15 mouse cellular contexts compared by ENCODE assay signal in genomic region chr4:55740062-55740461, GRCm38 (mm10).
DNase-seq lines count a peak whose midpoint lies in the region; ATAC-seq and TF ChIP-seq lines count a peak whose summit lies in the region.
"Had no signal": no experiment of that assay in that cellular context is flagged by ENCODE, and none has a peak within 500 bp of the region (broad histone marks: within the 10 kb centered on the region; RNA-seq: fewer than 3 reads in every experiment).

No protein-coding gene starts in this region.

- no peak overlapping the region for H3K27ac ChIP-seq in midbrain, postnatal 0 days (ENCODE audit: low read depth, low read length)
- H3K27ac ChIP-seq in midbrain, embryonic 11.5 days (ENCODE audit: low read depth, low read length), result no peak overlapping the region
- H3K27ac ChIP-seq: heart, adult 2 months; hindbrain, embryonic 15.5 days; liver, embryonic 15.5 days; midbrain, embryonic 12.5 days; neural tube, embryonic 12.5 days had no signal

- no peak overlapping the region for H3K4me2 ChIP-seq in midbrain, postnatal 0 days (ENCODE audit: low read depth, low read length, poor library complexity, severe bottlenecking)
- no peak overlapping the region for H3K4me2 ChIP-seq in midbrain, embryonic 11.5 days
- H3K4me2 ChIP-seq: hindbrain, embryonic 15.5 days; liver, embryonic 15.5 days; midbrain, embryonic 12.5 days; neural tube, embryonic 12.5 days had no signal

- intact Hi-C loops in heart, postnatal 25 days (cut with DNase I), result no loop called here

- no peak for TF ChIP-seq CTCF in midbrain, postnatal 0 days (IDR thresholded peaks at IDR 0.05)

- H3K9ac ChIP-seq in midbrain, postnatal 0 days (replicated peaks; ENCODE audit: low read length, poor library complexity, severe bottlenecking), result no peak overlapping the region
- no peak overlapping the region for H3K9ac ChIP-seq in midbrain, embryonic 11.5 days (ENCODE audit: low read length)
- H3K9ac ChIP-seq: hindbrain, embryonic 15.5 days; liver, embryonic 15.5 days; midbrain, embryonic 12.5 days; neural tube, embryonic 12.5 days had no signal

- H3K27me3 ChIP-seq in midbrain, postnatal 0 days (ENCODE audit: insufficient read depth, low read length), result no peaks in the 10 kb centered on the region
- no peaks in the 10 kb centered on the region for H3K27me3 ChIP-seq in midbrain, embryonic 11.5 days (ENCODE audit: control insufficient read depth, insufficient read depth, low read length)
- H3K27me3 ChIP-seq: hindbrain, embryonic 15.5 days; liver, embryonic 15.5 days; midbrain, embryonic 12.5 days; neural tube, embryonic 12.5 days had no signal

- no peaks in the 10 kb centered on the region for H3K4me1 ChIP-seq in midbrain, postnatal 0 days (ENCODE audit: insufficient read depth, low read length)
- no peaks in the 10 kb centered on the region for H3K4me1 ChIP-seq in midbrain, embryonic 11.5 days (ENCODE audit: control insufficient read depth, insufficient read depth, low read length)
- H3K4me1 ChIP-seq: liver, embryonic 15.5 days; midbrain, embryonic 12.5 days; neural tube, embryonic 12.5 days had no signal

- H3K4me3 ChIP-seq in midbrain, postnatal 0 days (ENCODE audit: low read depth, low read length), result no peak overlapping the region
- no peak overlapping the region for H3K4me3 ChIP-seq in midbrain, embryonic 11.5 days (ENCODE audit: low read depth, low read length)
- H3K4me3 ChIP-seq: heart, adult 2 months; hindbrain, embryonic 15.5 days; liver, embryonic 15.5 days; midbrain, embryonic 12.5 days; neural tube, embryonic 12.5 days had no signal

- peak; percentile 86 for DNase-seq in heart, adult 11 months
- DNase-seq in heart, postnatal 25 days (ENCODE audit: low spot score), result no peak
- DNase-seq in midbrain, postnatal 0 days (ENCODE audit: low spot score), result peak; percentile 66
- no peak for DNase-seq in midbrain, embryonic 11.5 days (ENCODE audit: low spot score, missing footprints)
- DNase-seq in cerebellum, adult 8-10 months, result peak; percentile 35
- DNase-seq in kidney, postnatal 4 days, result no peak
- no peak for DNase-seq in spleen, adult 12 weeks (ENCODE audit: low spot score)
- DNase-seq: heart, adult 2 months; kidney, adult 18-20 months; right cerebral cortex, postnatal 25 days had no signal

- 79% methylated on average over 15 of the region's 15 CpGs for WGBS in midbrain, postnatal 0 days
- WGBS in midbrain, embryonic 11.5 days, result 93% methylated on average over 15 of the region's 15 CpGs

- H3K9me3 ChIP-seq in midbrain, postnatal 0 days (ENCODE audit: low read length), result no peaks in the 10 kb centered on the region
- H3K9me3 ChIP-seq in midbrain, embryonic 11.5 days (ENCODE audit: control insufficient read depth, low read length), result no peaks in the 10 kb centered on the region
- H3K9me3 ChIP-seq: hindbrain, embryonic 15.5 days; liver, embryonic 15.5 days; midbrain, embryonic 12.5 days; neural tube, embryonic 12.5 days had no signal

- H3K36me3 ChIP-seq in midbrain, postnatal 0 days (ENCODE audit: insufficient read depth, low read length), result no peaks in the 10 kb centered on the region
- H3K36me3 ChIP-seq in midbrain, embryonic 11.5 days (ENCODE audit: control insufficient read depth, insufficient read depth, low read length), result no peaks in the 10 kb centered on the region
- H3K36me3 ChIP-seq: G1E; hindbrain, embryonic 15.5 days; liver, embryonic 15.5 days; midbrain, embryonic 12.5 days; neural tube, embryonic 12.5 days had no signal

- ATAC-seq in midbrain, postnatal 0 days (ENCODE audit: low FRiP score), result no peak
- ATAC-seq in midbrain, embryonic 11.5 days (ENCODE audit: low FRiP score), result no peak

Comparison
In these comparisons a context has a peak if more than half of its experiments do, and no peak if none do; other contexts are left out.
1. DNase-seq: peak in heart, adult 11 months (single experiment), midbrain, postnatal 0 days (single experiment) and cerebellum, adult 8-10 months (single experiment); none in heart, postnatal 25 days (single experiment), midbrain, embryonic 11.5 days (single experiment), kidney, postnatal 4 days (0 of 2) and spleen, adult 12 weeks (single experiment).